Mouse (Mus musculus) T-cell, adult 2 months (primary cell): ENCODE measurements around the gene Auts2.

Experiments used
- DNase-seq: peaks from one replicate; pipeline ENCODE4 v3.0.0; 2022; ENCODE audit warnings: low spot score

Gene Auts2

DNA sequence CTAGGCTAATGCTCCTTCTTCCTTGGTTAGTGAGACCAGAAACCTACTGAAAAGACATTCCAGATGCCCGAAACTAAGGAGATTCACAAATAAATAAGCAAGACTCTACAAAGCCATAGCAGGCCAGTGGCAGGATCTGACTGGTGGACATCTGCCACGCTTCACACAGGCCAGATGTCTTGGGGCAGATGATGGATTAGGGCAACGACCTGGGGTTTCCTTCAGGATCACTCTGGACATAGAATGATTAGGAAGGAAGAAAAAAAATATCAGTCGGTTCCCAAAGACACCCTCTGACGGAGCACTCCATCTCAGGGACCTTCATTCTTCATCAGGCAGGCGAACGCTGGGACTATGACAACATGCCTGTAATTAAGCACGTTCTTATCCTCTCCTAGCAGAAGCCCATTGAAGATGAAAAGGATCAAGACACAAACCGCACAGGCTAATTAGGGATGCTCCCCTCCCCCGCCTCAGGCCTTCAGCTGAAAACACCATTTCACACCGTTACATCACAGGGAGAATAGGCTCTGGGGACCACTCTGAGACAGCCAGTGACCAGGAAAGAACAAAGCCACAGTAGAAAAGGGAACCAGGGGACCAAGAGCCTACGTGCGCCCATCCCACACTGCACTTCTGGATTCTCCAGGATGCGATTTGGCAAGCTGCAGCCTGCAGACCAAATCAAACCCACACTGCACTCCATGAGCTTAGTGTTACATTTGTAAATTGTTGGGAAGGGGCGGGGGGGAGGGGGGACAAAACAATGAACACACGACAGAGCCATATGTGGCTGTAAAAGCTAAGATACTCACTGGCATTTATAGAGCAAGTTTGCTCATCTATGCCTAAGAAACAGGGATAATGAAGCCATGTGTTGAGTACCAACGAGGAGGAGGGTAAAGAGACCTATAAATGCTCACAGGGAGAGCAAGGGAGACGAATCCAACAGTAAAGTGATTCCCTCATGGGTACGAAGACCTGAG, 710.0 kb downstream of the Auts2 start:
- no peak for DNase-seq

- DNase-seq: no peak
Measured at GRCm38 (mm10) chr5:131830111-131830510, 713.0 kb downstream of the Auts2 start.

- no peak for DNase-seq
Measured at GRCm38 (mm10) chr5:131829248-131829647, 713.9 kb downstream of the Auts2 start.

GRCm38 (mm10) chr5:131828607-131829006, 714.5 kb downstream of the Auts2 start:
- DNase-seq: no peak

- no peak for DNase-seq
Measured at GRCm38 (mm10) chr5:131826362-131827261, 716.5 kb downstream of the Auts2 start.

GRCm38 (mm10) chr5:131825421-131825820, 717.7 kb downstream of the Auts2 start:
- no peak for DNase-seq

DNA sequence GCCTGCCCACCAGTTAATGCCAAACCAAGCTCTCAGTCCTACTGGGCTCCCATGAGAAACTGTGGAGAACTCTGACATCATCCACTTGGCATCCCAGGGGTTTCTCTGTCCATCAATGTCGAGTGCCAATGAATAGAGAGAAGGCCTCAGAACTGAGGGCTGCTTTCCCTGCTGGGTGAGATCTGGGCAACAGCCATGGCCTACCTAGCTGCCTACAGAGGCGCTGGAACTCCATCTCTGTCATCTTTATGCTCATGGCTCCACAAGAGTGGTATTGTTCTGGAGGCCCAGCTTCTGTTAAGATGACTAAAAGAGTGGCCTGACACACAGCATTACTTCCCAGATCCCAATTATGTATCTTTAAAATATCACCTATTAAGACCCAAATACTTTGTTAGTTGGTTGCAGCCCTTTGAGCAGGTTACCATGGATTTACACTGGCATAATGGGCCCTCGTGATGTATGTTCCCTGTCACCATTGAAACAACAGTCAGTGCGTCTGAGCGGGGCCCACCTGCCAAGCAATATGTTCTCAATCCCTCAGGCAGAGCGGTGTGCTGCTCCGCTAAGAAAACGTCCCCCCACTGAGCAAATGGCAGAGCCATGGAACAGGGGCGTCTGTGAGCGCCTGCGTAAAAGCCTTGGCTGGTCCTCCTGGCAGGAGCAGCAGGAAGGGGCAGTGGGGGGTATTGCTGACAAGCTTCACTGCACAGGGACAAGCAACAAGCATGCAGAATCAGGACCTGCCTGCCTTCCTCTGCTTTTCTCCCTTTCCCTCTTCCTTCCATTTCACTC, 718.8 kb downstream of the Auts2 start:
- DNase-seq: no peak

- DNase-seq: no peak
Measured at GRCm38 (mm10) chr5:131821461-131821860, 721.7 kb downstream of the Auts2 start.

DNA sequence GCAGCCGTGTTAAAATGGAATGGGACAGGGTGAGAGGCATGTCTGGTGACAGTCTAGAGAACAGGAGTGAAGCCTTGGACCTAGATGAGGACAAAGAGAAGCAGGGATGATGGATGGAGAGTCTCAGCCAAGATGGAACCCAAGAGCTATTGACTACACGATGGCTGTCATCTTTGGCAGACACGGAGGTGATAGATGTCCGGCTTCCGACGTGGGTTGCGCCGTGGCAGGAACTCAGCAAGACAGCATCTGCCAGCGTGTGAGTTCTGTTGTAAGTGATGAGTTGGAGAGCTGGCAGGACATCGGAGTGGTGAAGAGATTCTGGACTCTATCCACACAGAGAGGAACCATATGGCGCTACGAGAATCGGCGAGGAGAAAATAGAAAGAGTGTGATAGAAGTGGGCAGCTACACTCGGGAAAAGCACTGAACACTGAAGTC, 723.9 kb downstream of the Auts2 start:
- DNase-seq: no peak

DNA sequence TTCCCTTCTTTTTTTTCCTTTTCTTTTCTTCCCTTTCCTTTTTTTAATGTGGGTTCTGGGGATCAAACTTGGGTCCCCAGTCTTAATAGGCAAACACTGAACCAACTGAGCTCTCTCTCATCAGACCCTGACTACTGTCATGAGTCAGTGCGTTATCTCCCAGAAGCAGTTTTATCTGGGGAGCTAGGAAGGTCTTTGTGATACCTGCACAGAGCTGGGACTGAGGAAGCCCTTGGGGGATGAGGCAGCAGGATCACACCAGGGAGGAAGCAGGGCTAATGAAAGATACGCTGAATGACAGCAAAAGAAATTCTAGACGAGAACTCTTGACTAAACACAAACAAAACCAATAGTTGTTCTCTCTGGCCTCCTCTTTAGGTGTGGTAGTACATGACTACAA, 727.6 kb downstream of the Auts2 start:
- no peak for DNase-seq

DNA sequence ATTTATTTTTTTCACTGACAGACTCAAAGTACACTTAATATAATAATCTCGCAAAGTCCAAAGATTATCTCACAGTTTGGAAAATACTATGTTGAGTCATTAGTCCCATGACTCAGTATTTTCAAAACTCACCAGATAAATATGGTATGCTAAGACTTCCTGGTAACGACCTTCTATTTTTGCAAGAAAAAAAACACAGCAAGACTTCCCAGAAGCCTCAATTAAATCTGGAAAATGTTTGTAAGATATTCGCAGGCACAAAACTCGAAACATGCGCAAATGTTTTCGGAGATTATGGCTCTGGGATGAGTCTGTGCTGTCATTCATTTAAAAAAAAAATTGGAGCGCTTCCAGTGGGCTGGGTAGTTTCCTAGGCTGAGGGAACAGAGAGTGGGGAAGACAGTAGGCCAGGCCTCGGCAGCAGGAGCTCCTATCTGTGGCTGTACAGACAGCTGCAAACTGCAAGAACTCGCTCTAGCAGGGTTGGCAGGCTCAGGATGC, 728.6 kb downstream of the Auts2 start:
- DNase-seq: no peak

DNA sequence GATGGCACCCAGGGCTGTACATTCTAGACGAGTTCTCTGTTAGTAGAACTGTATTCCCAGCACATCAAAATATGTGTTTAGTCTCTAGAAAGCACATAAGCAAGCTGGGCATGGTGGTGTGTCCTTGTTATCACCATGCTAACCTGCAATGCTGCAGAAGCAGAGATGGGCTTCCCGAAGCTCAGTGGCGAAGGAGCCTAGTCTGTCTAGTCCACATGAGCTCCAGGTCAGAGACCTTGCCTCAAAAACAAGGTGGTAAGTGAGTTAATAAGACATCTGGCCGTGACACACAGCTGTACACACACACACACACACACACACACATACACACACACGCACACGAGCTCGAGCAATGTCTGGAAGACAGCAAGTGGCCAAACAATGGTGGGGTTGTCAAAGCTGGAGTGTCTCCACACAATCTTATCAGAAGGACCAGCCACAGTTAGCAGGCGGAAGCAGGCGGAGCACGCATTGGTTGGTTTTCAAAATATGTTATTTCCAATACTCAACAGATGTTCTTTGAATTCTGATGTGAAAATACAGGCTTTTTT, 729.1 kb downstream of the Auts2 start:
- no peak for DNase-seq

GRCm38 (mm10) chr5:131813331-131813781, 729.8 kb downstream of the Auts2 start:
- no peak for DNase-seq

DNA sequence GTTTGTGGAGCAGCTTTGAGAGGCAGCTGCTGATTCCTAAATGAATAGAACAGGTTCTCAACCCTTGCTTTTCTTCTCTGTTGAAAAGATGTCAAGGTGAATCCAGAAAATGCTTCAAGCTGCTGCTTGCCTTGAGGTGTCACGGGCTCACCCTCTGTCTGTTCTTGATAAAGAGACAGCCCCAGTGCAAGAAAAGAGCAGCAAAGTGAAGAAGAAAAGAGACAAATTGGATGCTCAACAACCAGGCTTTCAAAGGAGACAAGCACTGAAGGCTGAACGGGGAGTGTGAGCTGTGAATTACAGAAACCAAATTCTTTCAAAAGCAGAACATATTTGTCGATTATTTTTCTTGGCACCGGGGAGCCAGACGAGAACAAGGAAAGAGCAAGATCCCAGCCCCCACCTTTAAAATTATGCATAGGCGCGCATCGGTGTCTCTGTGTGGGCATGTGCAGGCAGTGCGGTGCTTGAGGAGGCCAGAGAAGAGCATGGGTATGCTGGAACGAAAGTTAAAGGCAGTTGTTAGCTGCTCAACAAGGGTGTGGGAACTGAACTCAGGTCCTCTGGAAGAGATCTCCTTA, 730.6 kb downstream of the Auts2 start:
- no peak for DNase-seq

DNA sequence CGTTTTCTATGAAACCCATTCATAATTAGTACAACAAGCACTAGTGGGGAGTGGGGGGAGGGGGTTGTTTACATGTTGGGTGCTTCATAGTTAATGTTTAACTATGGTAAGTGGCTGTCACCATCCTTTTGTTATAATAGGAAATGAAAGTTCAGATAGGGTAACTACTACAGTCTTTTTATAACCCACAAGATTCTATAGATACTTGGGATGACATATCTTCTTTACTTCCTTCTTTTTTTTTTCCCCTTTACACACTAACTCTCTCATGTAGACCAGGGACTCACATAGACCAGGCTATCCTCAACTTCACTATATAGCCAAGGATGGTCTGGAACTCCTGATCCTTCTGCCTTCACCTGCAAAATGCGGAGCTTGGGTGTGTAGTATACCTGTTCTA, 736.8 kb downstream of the Auts2 start:
- no peak for DNase-seq

DNA sequence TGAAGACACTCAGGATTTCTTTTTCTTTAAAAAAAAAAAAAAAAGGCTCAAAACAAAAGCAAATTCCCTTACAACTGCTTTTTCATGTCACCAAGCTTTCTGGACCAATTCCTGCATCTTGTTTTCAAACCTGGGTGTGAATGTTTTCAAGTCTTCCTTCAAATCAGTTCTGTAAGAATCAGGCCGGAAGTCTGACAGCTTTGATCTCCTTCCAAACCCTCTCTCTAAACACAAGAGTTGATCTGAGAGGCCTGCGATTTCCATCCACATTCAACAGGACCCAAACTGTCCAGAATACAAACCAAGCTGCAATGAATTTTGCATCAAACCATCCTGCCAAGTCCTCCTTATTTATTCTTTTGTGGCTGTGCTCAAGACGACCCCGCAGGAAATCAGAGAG, 737.9 kb downstream of the Auts2 start:
- DNase-seq: no peak

GRCm38 (mm10) chr5:131803609-131804008, 739.5 kb downstream of the Auts2 start:
- DNase-seq: no peak

- DNase-seq: no peak
Measured at GRCm38 (mm10) chr5:131802340-131803036, 740.7 kb downstream of the Auts2 start.

- no peak for DNase-seq
Measured at GRCm38 (mm10) chr5:131801924-131802323, 741.2 kb downstream of the Auts2 start.

DNA sequence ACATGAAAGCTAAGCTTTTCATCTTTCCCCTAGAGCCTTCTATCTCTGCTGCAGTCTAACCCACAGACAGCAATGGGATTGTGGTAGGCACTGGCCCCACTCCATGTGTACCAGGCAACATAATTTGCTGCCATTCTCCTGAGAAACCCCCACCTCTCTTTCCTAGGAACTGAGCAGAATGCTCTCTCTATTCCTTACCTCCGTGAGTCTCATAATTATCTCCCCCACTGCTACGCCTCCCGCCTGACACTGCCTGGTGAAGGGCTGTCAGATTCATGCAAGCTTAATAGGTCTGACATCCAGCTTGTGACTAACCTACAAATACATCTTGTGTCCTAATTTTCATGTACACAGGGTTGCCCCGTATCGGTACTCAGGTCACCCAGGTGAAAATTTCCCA, 744.8 kb downstream of the Auts2 start:
- DNase-seq: no peak
